Mouse (Mus musculus): Measurements from ENCODE around the gene Dysf.

- TF ChIP-seq POLR2A (IDR thresholded peaks at IDR 0.05; ENCODE audit: insufficient read depth, low read depth, low read length): no peak
- TF ChIP-seq CTCF (IDR thresholded peaks at IDR 0.05; ENCODE audit: insufficient read depth, low read depth, low read length): no peak
Observed at GRCm38 (mm10) chr6:84133053-84133452, 124.7 kb downstream of the Dysf start.

All from olfactory bulb, adult 2 months (tissue).